Mouse (Mus musculus): ENCODE data around the gene Bzw1. TPM values are rescaled to one million over a fixed set of nuclear protein-coding genes. Genes with fewer than 3 reads are reported as not detected.

The Bzw1 gene
- total and polyA plus RNA-seq, 3 experiments, result 199 to 268 (median 242) TPM

DNA sequence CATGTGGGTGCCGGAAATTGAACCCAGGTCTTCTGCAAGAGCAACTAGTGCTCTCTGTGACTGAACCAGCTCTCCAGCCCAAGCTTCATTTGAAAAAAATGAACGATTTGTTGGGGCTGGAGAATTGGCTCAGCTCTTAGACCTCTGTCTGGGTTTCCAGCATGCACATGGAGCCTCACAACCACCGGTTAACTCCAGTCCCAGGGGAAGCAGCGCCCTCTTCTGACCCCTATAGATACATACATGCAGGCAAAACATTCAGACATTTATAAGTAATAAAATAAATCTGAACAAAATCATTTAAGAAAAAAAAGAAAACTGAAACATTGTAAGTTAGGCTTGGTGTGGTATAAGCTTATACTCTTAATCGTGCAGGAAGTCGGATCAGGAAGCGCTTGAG, 55.7 kb downstream of the Bzw1 start:
- no peaks in the 10 kb centered on the region for H3K9me3 ChIP-seq (replicated peaks; ENCODE audit: insufficient read depth, low read length)
- no peak overlapping the region for H3K4me3 ChIP-seq (ENCODE audit: control insufficient read depth in 1 of 2, insufficient read depth in 1 of 2, low read depth in 2 of 2, low read length in 2 of 2)
- no peaks in the 10 kb centered on the region for H3K27me3 ChIP-seq (ENCODE audit: control insufficient read depth in 1 of 2, insufficient read depth in 2 of 2, low read length in 2 of 2)
- DNase-seq (ENCODE audit: low read depth, low spot score), result peak; percentile 57
- no peak overlapping the region for H3K9ac ChIP-seq (ENCODE audit: control insufficient read depth, low read depth, low read length, poor library complexity, severe bottlenecking)
- H3K4me1 ChIP-seq (ENCODE audit: control insufficient read depth in 1 of 2, insufficient read depth in 2 of 2, low read length in 2 of 2), result peaks cover 2 to 6% of the 10 kb centered on the region in 2 experiments; a peak in 2 of 4 replicates
- no peak overlapping the region for H3K27ac ChIP-seq (ENCODE audit: control insufficient read depth, low read depth, low read length)
- H3K36me3 ChIP-seq (ENCODE audit: control insufficient read depth in 1 of 2, insufficient read depth in 2 of 2, low read length in 2 of 2), result no peaks in the 10 kb centered on the region; a peak in 1 of 4 replicates
- H3K79me2 ChIP-seq (ENCODE audit: control insufficient read depth, insufficient read depth, low read length, poor library complexity), result peaks cover 17% of the 10 kb centered on the region
- TF ChIP-seq SIN3A (IDR thresholded peaks at IDR 0.05; ENCODE audit: low read length), result no peak
- peak; percentile 15 for TF ChIP-seq RAD21 (IDR thresholded peaks at IDR 0.05; ENCODE audit: low read depth, low read length)
- peak; percentile 18 to 34 (median 27); a peak in 4 of 6 replicates for TF ChIP-seq CTCF (IDR thresholded peaks at IDR 0.05 in 2 of 3, conservative IDR thresholded peaks at IDR 0.05 in 1 of 3; ENCODE audit: control insufficient read depth in 1 of 3, insufficient read depth in 1 of 3, low read depth in 2 of 3, low read length in 3 of 3, poor library complexity in 1 of 3, severe bottlenecking in 1 of 3)

DNA sequence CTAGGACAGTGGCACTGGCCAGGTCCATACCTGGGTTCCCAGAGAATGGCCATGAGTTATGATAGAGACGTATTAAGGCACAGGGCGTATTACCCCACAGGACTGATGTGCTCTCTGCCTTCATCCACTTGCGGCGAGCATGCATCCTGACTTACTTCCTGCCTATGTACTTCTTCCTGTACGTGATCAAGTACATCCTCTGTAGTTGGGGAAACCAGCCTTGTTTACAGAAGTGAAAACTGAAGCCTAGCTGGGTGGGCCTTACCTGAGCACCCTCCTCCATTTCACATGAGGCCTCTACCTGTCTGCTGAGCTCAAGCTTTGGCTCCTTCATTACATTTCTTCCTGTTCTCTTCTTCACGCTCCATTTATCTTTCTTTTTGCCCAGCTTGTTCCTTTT, 61.6 kb downstream of the Bzw1 start:
- Histone ChIP-seq H3K4me3 (ENCODE audit: control insufficient read depth in 1 of 2, insufficient read depth in 1 of 2, low read depth in 2 of 2, low read length in 2 of 2) (no peak overlapping the region), H3K9ac (ENCODE audit: control insufficient read depth, low read depth, low read length, poor library complexity, severe bottlenecking) (no peak overlapping the region), H3K9me3 (replicated peaks; ENCODE audit: insufficient read depth, low read length) (no peaks in the 10 kb centered on the region), H3K79me2 (ENCODE audit: control insufficient read depth, insufficient read depth, low read length, poor library complexity) (no peaks in the 10 kb centered on the region), H3K27me3 (ENCODE audit: control insufficient read depth in 1 of 2, insufficient read depth in 2 of 2, low read length in 2 of 2) (no peaks in the 10 kb centered on the region), H3K27ac (ENCODE audit: control insufficient read depth, low read depth, low read length) (no peak overlapping the region), H3K36me3 (ENCODE audit: control insufficient read depth in 1 of 2, insufficient read depth in 2 of 2, low read length in 2 of 2) (peaks cover 0 to 2% of the 10 kb centered on the region in 2 experiments; a peak in 2 of 4 replicates), H3K4me1 (ENCODE audit: control insufficient read depth in 1 of 2, insufficient read depth in 2 of 2, low read length in 2 of 2) (no peaks in the 10 kb centered on the region)
- no peak for DNase-seq (ENCODE audit: low read depth, low spot score)
- no peak for TF ChIP-seq RCOR1 (IDR thresholded peaks at IDR 0.05; ENCODE audit: low read depth, low read length)
- TF ChIP-seq CHD1 (IDR thresholded peaks at IDR 0.05; ENCODE audit: low read depth, low read length), result no peak
- no peak for TF ChIP-seq NELFE (IDR thresholded peaks at IDR 0.05; ENCODE audit: low read depth, low read length)
- TF ChIP-seq RAD21 (IDR thresholded peaks at IDR 0.05; ENCODE audit: low read depth, low read length), result no peak
- TF ChIP-seq MEF2A (IDR thresholded peaks at IDR 0.05; ENCODE audit: extremely low read depth, insufficient replicate concordance, low read depth, low read length, poor library complexity, severe bottlenecking), result no peak
- no peak for TF ChIP-seq NRF1 (IDR thresholded peaks at IDR 0.05; ENCODE audit: insufficient read depth, low read depth, low read length, poor library complexity, severe bottlenecking)
- no peak for TF ChIP-seq CTCF (IDR thresholded peaks at IDR 0.05 in 2 of 3, conservative IDR thresholded peaks at IDR 0.05 in 1 of 3; ENCODE audit: control insufficient read depth in 1 of 3, insufficient read depth in 1 of 3, low read depth in 2 of 3, low read length in 3 of 3, poor library complexity in 1 of 3, severe bottlenecking in 1 of 3)

Other genes with a start within 250 kb of the Bzw1 start
- gene Aox4, start 182.5 kb upstream of the Bzw1 start, total RNA-seq (2012; rRNA removed), result not detected in 2 replicates
- not detected for gene Aox4, start 182.5 kb upstream of the Bzw1 start, polyA plus RNA-seq (2012; ENCODE audit: insufficient read depth in 1 of 2, insufficient read length in 2 of 2, low read depth in 1 of 2, low replicate concordance in 2 of 2, missing spikeins in 1 of 2)
- gene Aox2, start 114.6 kb upstream of the Bzw1 start, total RNA-seq (2012; rRNA removed), result 0.03 and 0.08 TPM in 2 replicates
- gene Aox2, start 114.6 kb upstream of the Bzw1 start, polyA plus RNA-seq (2012; ENCODE audit: insufficient read depth in 1 of 2, insufficient read length in 2 of 2, low read depth in 1 of 2, low replicate concordance in 2 of 2, missing spikeins in 1 of 2), result under 1 TPM in 1 of 2 experiments, not detected in 1; 0.04 TPM
- 32.5 and 35.8 TPM in 2 replicates for gene Clk1, start 31.2 kb downstream of the Bzw1 start, total RNA-seq (2012; rRNA removed)
- gene Clk1, start 31.2 kb downstream of the Bzw1 start, polyA plus RNA-seq (2012; ENCODE audit: insufficient read depth in 1 of 2, insufficient read length in 2 of 2, low read depth in 1 of 2, low replicate concordance in 2 of 2, missing spikeins in 1 of 2), result 1,000 to 10,000 TPM in 1 of 2 experiments, 10 to 100 TPM in 1; 41.1 to 1,029 TPM
- gene Nif3l1, start 52.3 kb downstream of the Bzw1 start, total RNA-seq (2012; rRNA removed), result 26.9 and 28.5 TPM in 2 replicates
- 10 to 100 TPM in 1 of 2 experiments, not detected in 1; 32.8 TPM for gene Nif3l1, start 52.3 kb downstream of the Bzw1 start, polyA plus RNA-seq (2012; ENCODE audit: insufficient read depth in 1 of 2, insufficient read length in 2 of 2, low read depth in 1 of 2, low replicate concordance in 2 of 2, missing spikeins in 1 of 2)
- gene Ppil3, start 52.6 kb downstream of the Bzw1 start, total RNA-seq (2012; rRNA removed), result 74.3 and 84.9 TPM in 2 replicates
- 100 to 1,000 TPM in 1 of 2 experiments, 10 to 100 TPM in 1; 76.8 to 503 TPM for gene Ppil3, start 52.6 kb downstream of the Bzw1 start, polyA plus RNA-seq (2012; ENCODE audit: insufficient read depth in 1 of 2, insufficient read length in 2 of 2, low read depth in 1 of 2, low replicate concordance in 2 of 2, missing spikeins in 1 of 2)
- gene Orc2, start 112.2 kb downstream of the Bzw1 start, total RNA-seq (2012; rRNA removed), result 66.6 and 78.5 TPM in 2 replicates
- gene Orc2, start 112.2 kb downstream of the Bzw1 start, polyA plus RNA-seq (2012; ENCODE audit: insufficient read depth in 1 of 2, insufficient read length in 2 of 2, low read depth in 1 of 2, low replicate concordance in 2 of 2, missing spikeins in 1 of 2), result 100 to 1,000 TPM in 1 of 2 experiments, 10 to 100 TPM in 1; 56.6 to 233 TPM
- gene Fam126b, start 193.4 kb downstream of the Bzw1 start, total RNA-seq (2012; rRNA removed), result 5.0 and 5.5 TPM in 2 replicates
- gene Fam126b, start 193.4 kb downstream of the Bzw1 start, polyA plus RNA-seq (2012; ENCODE audit: insufficient read depth in 1 of 2, insufficient read length in 2 of 2, low read depth in 1 of 2, low replicate concordance in 2 of 2, missing spikeins in 1 of 2), result 1 to 10 TPM in 1 of 2 experiments, not detected in 1; 5.7 TPM
- 169 and 172 TPM in 2 replicates for gene Ndufb3, start 193.5 kb downstream of the Bzw1 start, total RNA-seq (2012; rRNA removed)
- 10 to 100 TPM in 1 of 2 experiments, not detected in 1; 98.3 TPM for gene Ndufb3, start 193.5 kb downstream of the Bzw1 start, polyA plus RNA-seq (2012; ENCODE audit: insufficient read depth in 1 of 2, insufficient read length in 2 of 2, low read depth in 1 of 2, low replicate concordance in 2 of 2, missing spikeins in 1 of 2)